Mouse (Mus musculus): Measurements from ENCODE around the gene Cadps. TPM values are rescaled to one million over a fixed set of nuclear protein-coding genes. Genes with fewer than 3 reads are reported as not detected.

Cadps gene
- polyA plus RNA-seq, 1 experiment from 2014 or later, result 1.9 TPM

DNA sequence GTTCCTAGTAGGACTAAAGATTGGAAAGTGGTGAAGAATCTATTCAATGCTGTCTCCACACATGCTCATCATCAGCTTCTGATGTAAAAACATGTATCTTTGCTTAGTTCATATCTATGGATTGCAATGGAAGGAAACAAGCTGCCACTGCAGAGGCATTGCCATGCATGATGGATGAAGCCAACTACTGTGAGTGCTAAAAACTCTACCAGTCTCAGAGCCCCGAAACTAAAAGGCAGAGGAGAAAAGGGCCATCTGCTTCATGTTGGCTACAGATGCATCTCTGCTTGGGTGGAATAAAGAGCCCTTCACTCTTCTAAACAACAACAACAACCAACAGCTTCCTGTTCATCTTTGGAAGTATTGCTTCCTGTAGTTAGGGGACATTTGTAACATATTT, 38.6 kb downstream of the Cadps start:
- Histone ChIP-seq H3K9ac (ENCODE audit: low read depth, low read length) (no peak overlapping the region), H3K4me1 (ENCODE audit: control insufficient read depth, insufficient read depth, low read length) (no peaks in the 10 kb centered on the region), H3K36me3 (ENCODE audit: control insufficient read depth, insufficient read depth, low read length) (no peaks in the 10 kb centered on the region), H3K4me2 (no peak overlapping the region), H3K9me3 (replicated peaks; ENCODE audit: control insufficient read depth, low read length) (no peaks in the 10 kb centered on the region), H3K27me3 (ENCODE audit: control insufficient read depth, insufficient read depth, low read length) (no peaks in the 10 kb centered on the region), H3K4me3 (ENCODE audit: low read depth, low read length) (no peak overlapping the region), H3K27ac (ENCODE audit: low read depth, low read length) (no peak overlapping the region)
- ATAC-seq (replicated peaks; ENCODE audit: insufficient number of reproducible peaks, low FRiP score, low TSS enrichment), result no peak
- 68% methylated on average over 1 of the region's 1 CpGs for WGBS (ENCODE audit: insufficient replicate concordance)

DNA sequence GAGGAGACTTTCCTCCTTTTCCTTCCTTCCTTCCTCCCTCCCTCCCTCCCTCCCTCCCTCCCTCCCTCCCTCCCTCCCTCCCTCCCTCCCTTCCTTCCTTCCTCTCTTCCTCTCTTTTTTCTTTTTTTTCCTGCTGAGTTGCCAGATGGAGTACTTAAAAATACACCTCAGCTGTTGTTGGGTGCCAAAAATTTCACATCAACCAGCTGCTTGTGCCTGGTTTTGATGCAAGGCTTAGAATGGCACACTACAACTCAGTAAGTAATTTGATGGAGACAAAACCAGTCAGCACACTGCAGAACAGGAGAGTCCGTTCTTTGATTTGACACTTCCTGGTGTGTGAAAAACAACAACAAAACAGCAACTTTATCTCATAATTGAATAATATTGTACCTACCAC, 42.9 kb downstream of the Cadps start:
- Histone ChIP-seq H3K9ac (ENCODE audit: low read depth, low read length) (no peak overlapping the region), H3K27me3 (ENCODE audit: control insufficient read depth, insufficient read depth, low read length) (no peaks in the 10 kb centered on the region), H3K27ac (ENCODE audit: low read depth, low read length) (no peak overlapping the region), H3K36me3 (ENCODE audit: control insufficient read depth, insufficient read depth, low read length) (no peaks in the 10 kb centered on the region), H3K4me2 (no peak overlapping the region), H3K9me3 (replicated peaks; ENCODE audit: control insufficient read depth, low read length) (no peaks in the 10 kb centered on the region), H3K4me3 (ENCODE audit: low read depth, low read length) (no peak overlapping the region), H3K4me1 (ENCODE audit: control insufficient read depth, insufficient read depth, low read length) (no peaks in the 10 kb centered on the region)
- ATAC-seq (replicated peaks; ENCODE audit: insufficient number of reproducible peaks, low FRiP score, low TSS enrichment), result no peak
- WGBS (ENCODE audit: insufficient replicate concordance), result 62% methylated on average over 1 of the region's 1 CpGs

DNA sequence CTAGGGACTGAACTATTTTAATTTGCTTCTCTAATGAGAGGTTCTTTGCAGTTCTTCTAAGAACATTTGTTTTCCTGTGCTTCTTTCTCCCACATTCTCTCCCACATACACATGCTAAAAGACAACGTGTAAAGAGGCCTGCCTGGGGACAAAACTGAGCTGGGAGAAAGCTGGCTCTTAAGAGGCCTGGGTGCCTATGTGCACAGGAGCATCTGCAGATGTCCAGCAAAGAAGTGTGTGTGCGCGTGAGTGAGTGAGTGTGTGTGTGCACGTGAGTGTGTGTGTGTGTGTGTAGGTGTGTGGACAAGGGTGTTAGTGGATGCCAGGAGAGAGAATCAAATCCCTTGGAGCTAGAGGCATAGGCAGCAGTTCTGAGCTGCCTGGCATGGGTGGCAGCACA, 44.9 kb downstream of the Cadps start:
- Histone ChIP-seq H3K9ac (ENCODE audit: low read depth, low read length) (no peak overlapping the region), H3K27ac (ENCODE audit: low read depth, low read length) (no peak overlapping the region), H3K4me1 (ENCODE audit: control insufficient read depth, insufficient read depth, low read length) (no peaks in the 10 kb centered on the region), H3K4me2 (no peak overlapping the region), H3K36me3 (ENCODE audit: control insufficient read depth, insufficient read depth, low read length) (no peaks in the 10 kb centered on the region), H3K4me3 (ENCODE audit: low read depth, low read length) (no peak overlapping the region), H3K9me3 (replicated peaks; ENCODE audit: control insufficient read depth, low read length) (no peaks in the 10 kb centered on the region), H3K27me3 (ENCODE audit: control insufficient read depth, insufficient read depth, low read length) (no peaks in the 10 kb centered on the region)
- WGBS (ENCODE audit: insufficient replicate concordance), result 74% methylated on average over 4 of the region's 4 CpGs
- no peak for ATAC-seq (replicated peaks; ENCODE audit: insufficient number of reproducible peaks, low FRiP score, low TSS enrichment)

DNA sequence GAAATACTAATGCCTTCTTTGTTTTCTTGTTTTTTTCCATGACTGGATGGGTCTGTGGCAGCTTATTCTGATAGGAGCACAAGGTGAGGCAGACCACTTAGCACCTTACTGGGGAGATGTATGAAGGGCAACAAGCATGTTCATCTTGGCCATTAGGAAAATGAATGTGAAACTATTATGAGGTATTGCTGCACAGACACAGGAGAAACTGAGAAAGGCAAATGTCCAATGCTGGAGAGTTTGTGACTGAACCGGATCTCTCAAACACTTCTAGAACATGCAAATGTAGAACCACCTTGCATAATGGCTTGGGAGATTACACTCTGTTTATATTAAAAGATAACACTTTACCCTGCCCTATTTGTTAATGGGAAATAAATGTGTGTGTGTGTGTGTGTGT, 54.0 kb downstream of the Cadps start:
- H3K4me1 ChIP-seq (ENCODE audit: control insufficient read depth, insufficient read depth, low read length), result no peaks in the 10 kb centered on the region
- WGBS (ENCODE audit: insufficient replicate concordance), result 70% methylated on average over 1 of the region's 1 CpGs
- no peak overlapping the region for H3K4me3 ChIP-seq (ENCODE audit: low read depth, low read length)
- ATAC-seq (replicated peaks; ENCODE audit: insufficient number of reproducible peaks, low FRiP score, low TSS enrichment), result no peak
- H3K9ac ChIP-seq (ENCODE audit: low read depth, low read length), result no peak overlapping the region
- no peaks in the 10 kb centered on the region for H3K36me3 ChIP-seq (ENCODE audit: control insufficient read depth, insufficient read depth, low read length)
- no peaks in the 10 kb centered on the region for H3K27me3 ChIP-seq (ENCODE audit: control insufficient read depth, insufficient read depth, low read length)
- H3K4me2 ChIP-seq, result no peak overlapping the region
- H3K9me3 ChIP-seq (replicated peaks; ENCODE audit: control insufficient read depth, low read length), result no peaks in the 10 kb centered on the region
- H3K27ac ChIP-seq (ENCODE audit: low read depth, low read length), result no peak overlapping the region

DNA sequence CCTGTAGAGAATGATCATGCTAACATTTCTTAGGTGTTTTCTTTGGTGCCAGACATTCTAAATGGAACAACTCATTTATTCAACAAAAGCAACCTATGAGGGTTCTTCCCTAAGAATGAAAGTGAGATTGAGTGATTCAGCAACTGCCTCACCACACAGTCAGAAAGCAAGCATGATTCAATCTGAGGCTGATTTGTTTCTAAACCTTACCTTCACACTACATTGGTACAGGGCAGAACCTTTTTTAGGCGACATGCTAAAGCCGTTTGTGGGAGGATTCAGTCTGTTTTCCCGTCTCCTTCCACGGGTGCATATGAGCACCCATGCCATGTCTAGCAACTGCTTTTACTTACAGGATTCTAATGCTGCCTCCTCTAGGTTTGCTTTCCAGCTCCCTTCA, 69.6 kb downstream of the Cadps start:
- no peak for ATAC-seq (replicated peaks; ENCODE audit: insufficient number of reproducible peaks, low FRiP score, low TSS enrichment)
- H3K9me3 ChIP-seq (replicated peaks; ENCODE audit: control insufficient read depth, low read length), result no peaks in the 10 kb centered on the region
- H3K4me1 ChIP-seq (ENCODE audit: control insufficient read depth, insufficient read depth, low read length), result no peaks in the 10 kb centered on the region
- H3K9ac ChIP-seq (ENCODE audit: low read depth, low read length), result no peak overlapping the region
- no peaks in the 10 kb centered on the region for H3K36me3 ChIP-seq (ENCODE audit: control insufficient read depth, insufficient read depth, low read length)
- no peak overlapping the region for H3K4me2 ChIP-seq
- no peak overlapping the region for H3K27ac ChIP-seq (ENCODE audit: low read depth, low read length)
- WGBS (ENCODE audit: insufficient replicate concordance), result 79% methylated on average over 4 of the region's 4 CpGs
- H3K27me3 ChIP-seq (ENCODE audit: control insufficient read depth, insufficient read depth, low read length), result no peaks in the 10 kb centered on the region
- H3K4me3 ChIP-seq (ENCODE audit: low read depth, low read length), result no peak overlapping the region

DNA sequence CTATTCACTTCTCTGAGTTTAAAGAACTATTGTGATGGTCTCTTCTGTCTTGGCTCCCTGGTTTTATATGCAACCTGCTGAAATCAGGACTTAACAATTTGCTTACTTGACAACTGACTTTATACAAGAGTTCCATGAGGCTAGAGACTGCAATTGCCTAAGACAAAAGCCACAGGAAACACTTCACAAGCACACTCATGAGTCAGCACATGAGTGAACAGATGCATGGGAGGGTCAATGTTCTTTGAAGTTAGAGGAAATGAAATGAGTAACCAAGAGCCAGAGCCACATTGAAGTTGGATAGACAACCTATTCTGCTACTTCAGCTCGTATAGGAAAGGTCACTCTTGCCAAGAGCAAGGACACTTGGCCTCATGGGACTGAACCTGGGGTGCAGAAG, 71.1 kb downstream of the Cadps start:
- Histone ChIP-seq H3K4me1 (ENCODE audit: control insufficient read depth, insufficient read depth, low read length) (no peaks in the 10 kb centered on the region), H3K4me3 (ENCODE audit: low read depth, low read length) (no peak overlapping the region), H3K4me2 (no peak overlapping the region), H3K27ac (ENCODE audit: low read depth, low read length) (no peak overlapping the region), H3K9ac (ENCODE audit: low read depth, low read length) (no peak overlapping the region), H3K36me3 (ENCODE audit: control insufficient read depth, insufficient read depth, low read length) (no peaks in the 10 kb centered on the region), H3K27me3 (ENCODE audit: control insufficient read depth, insufficient read depth, low read length) (no peaks in the 10 kb centered on the region), H3K9me3 (replicated peaks; ENCODE audit: control insufficient read depth, low read length) (no peaks in the 10 kb centered on the region)
- WGBS (ENCODE audit: insufficient replicate concordance), result 45% methylated on average over 1 of the region's 1 CpGs
- ATAC-seq (replicated peaks; ENCODE audit: insufficient number of reproducible peaks, low FRiP score, low TSS enrichment), result no peak

DNA sequence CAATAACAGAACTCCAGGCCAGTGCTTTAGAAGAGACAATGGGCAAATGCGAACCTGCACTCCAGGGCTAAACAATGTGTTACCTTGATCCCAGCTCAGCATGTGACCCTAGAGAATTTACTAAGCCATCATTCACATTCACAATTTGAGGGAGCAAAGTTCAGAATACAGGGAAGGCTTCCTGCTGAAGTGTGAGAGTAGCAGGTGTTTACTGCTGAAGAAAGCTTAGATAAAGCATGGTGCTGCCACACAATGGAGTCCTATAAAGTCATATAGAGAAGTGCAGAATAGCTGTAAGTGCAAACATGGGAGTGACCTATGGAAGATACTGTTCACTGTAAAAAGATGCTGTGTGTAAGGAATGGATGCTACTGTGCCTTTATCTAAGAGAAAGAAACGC, 91.9 kb downstream of the Cadps start:
- H3K9me3 ChIP-seq (replicated peaks; ENCODE audit: control insufficient read depth, low read length), result no peaks in the 10 kb centered on the region
- ATAC-seq (replicated peaks; ENCODE audit: insufficient number of reproducible peaks, low FRiP score, low TSS enrichment), result no peak
- WGBS (ENCODE audit: insufficient replicate concordance), result 79% methylated on average over 2 of the region's 2 CpGs

DNA sequence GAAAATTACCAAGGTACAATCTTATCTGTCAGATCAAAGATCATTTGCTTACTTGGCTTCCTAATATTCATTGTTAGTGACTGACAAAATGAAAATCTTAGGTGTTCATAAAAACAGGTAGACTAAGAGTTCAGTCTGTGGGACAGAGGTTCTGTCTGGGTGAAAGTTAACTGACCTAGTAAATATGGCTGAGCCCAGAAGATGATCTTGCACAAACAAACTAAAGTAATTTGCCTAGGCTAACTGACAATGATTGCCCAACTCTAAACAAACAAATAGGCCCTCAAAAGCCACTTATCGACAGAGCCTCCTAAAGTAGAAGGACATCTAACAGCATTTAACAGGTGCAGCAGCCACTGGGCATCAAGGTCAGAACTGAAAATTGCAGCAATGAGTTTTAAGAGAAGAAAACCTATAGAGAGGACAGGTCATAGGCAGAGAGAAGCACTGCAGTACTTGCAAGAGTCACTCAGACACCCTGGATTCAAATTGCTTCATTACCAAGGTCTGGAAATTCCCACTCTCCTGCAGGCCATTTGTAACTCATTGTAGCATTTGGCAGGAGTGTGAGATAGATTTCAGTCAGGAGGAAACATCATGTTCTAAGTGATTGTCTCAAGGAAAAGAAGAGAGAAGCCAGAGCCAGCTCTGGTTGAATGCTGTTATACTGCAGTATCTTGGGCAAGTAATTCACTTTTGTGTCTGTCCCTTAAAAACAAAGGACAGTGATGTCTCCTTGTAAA, 100.3 kb downstream of the Cadps start:
- Histone ChIP-seq H3K4me1 (ENCODE audit: control insufficient read depth, insufficient read depth, low read length) (no peaks in the 10 kb centered on the region), H3K36me3 (ENCODE audit: control insufficient read depth, insufficient read depth, low read length) (no peaks in the 10 kb centered on the region), H3K4me2 (no peak overlapping the region), H3K9ac (ENCODE audit: low read depth, low read length) (no peak overlapping the region), H3K4me3 (ENCODE audit: low read depth, low read length) (no peak overlapping the region), H3K9me3 (replicated peaks; ENCODE audit: control insufficient read depth, low read length) (no peaks in the 10 kb centered on the region), H3K27ac (ENCODE audit: low read depth, low read length) (no peak overlapping the region), H3K27me3 (ENCODE audit: control insufficient read depth, insufficient read depth, low read length) (no peaks in the 10 kb centered on the region)
- no peak for ATAC-seq (replicated peaks; ENCODE audit: insufficient number of reproducible peaks, low FRiP score, low TSS enrichment)
- whole genome bisulfite sequencing (ENCODE audit: insufficient replicate concordance), result 77% methylated on average over 1 of the region's 1 CpGs

More for the DNA sequence above, 91.9 kb downstream of the Cadps start:
- no peaks in the 10 kb centered on the region for H3K4me1 ChIP-seq (ENCODE audit: control insufficient read depth, insufficient read depth, low read length)
- no peak overlapping the region for H3K9ac ChIP-seq (ENCODE audit: low read depth, low read length)
- H3K4me3 ChIP-seq (ENCODE audit: low read depth, low read length), result no peak overlapping the region
- H3K36me3 ChIP-seq (ENCODE audit: control insufficient read depth, insufficient read depth, low read length), result no peaks in the 10 kb centered on the region
- no peak overlapping the region for H3K27ac ChIP-seq (ENCODE audit: low read depth, low read length)
- H3K4me2 ChIP-seq, result no peak overlapping the region
- H3K27me3 ChIP-seq (ENCODE audit: control insufficient read depth, insufficient read depth, low read length), result no peaks in the 10 kb centered on the region

DNA sequence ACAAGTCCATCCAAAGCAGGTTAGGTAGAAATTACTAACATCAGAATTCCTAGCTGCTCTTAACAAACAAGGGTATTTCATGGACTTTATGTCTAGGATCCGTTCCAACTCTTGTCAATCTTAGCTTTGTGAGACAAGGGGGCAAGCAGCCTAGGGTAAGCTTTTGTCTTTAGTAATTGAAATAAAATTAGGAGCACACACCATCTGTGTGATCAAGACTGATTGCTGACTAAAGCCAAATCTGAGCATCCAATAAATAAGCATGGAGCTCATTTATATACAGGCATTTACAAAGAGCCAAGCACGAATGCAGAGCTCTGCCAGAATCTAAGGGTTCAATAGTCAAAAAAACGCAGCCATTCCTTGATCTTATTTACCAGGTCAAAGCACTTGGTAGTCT, 104.1 kb downstream of the Cadps start:
- Histone ChIP-seq H3K36me3 (ENCODE audit: control insufficient read depth, insufficient read depth, low read length) (no peaks in the 10 kb centered on the region), H3K27me3 (ENCODE audit: control insufficient read depth, insufficient read depth, low read length) (no peaks in the 10 kb centered on the region), H3K27ac (ENCODE audit: low read depth, low read length) (no peak overlapping the region), H3K9ac (ENCODE audit: low read depth, low read length) (no peak overlapping the region), H3K4me3 (ENCODE audit: low read depth, low read length) (no peak overlapping the region), H3K9me3 (replicated peaks; ENCODE audit: control insufficient read depth, low read length) (no peaks in the 10 kb centered on the region), H3K4me2 (no peak overlapping the region), H3K4me1 (ENCODE audit: control insufficient read depth, insufficient read depth, low read length) (no peaks in the 10 kb centered on the region)
- no peak for ATAC-seq (replicated peaks; ENCODE audit: insufficient number of reproducible peaks, low FRiP score, low TSS enrichment)
- WGBS (ENCODE audit: insufficient replicate concordance), result 64% methylated on average over 3 of the region's 3 CpGs
